Mouse (Mus musculus) lung, adult 2 months (tissue): ENCODE measurements around the gene Sugp2.

ENCODE experiments used
- CTCF ChIP-seq: fragments of 200-500 bp; IDR thresholded peaks from 2 replicates; pipeline ENCODE4 v1.5.1; 2011; ENCODE audit warnings: mild to moderate bottlenecking, low read length, control low read depth; ENCODE audit not compliant: insufficient read depth
- POLR2A ChIP-seq: fragments of 200-500 bp; IDR thresholded peaks from 2 replicates; pipeline ENCODE4 v1.6.1; 2011; ENCODE audit warnings: low read depth, mild to moderate bottlenecking, control low read depth, low read length, borderline replicate concordance; ENCODE audit errors: extremely low read depth

GRCm38 (mm10) chr8:70212112-70213055 is 21.6 kb upstream of the Sugp2 start, which contains the start of gene Slc25a42:
- TF ChIP-seq CTCF (no peak), POLR2A (peak; percentile 72; the same call in 1 of the 2 replicates)
